Mouse (Mus musculus) frontal cortex, postnatal 36 days (tissue): ENCODE measurements around the gene Abca16.

Experiments
- DNase-seq, 2 experiments: peaks; one replicate each; pipeline ENCODE4 v3.0.0; 2022; ENCODE audit warnings: low spot score in 2 of 2

The Abca16 gene

DNA sequence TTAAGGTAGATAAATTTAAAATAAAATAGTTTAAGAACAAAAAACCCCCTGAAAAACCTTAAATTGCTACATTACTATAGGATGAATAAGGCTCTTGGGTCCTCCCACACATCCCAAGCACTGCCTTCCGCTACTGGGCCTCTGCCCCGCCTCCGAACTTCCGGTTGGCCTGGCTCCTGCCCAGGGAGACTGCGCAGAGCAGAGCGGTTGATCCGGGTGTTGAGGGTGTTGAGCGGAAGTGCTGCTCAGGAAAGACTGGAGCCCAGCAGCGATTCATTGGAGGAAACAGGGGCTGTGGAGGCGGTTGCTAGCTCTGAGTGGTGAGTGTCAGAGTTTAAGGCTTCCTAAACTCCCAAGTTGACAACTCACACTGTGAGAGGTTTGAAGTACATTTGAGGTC lies at the start of gene Abca16:
Gene Abca16, plus strand, starts transcription at position 201 of the 400 bp plus-strand sequence.
- DNase-seq: no peak

DNA sequence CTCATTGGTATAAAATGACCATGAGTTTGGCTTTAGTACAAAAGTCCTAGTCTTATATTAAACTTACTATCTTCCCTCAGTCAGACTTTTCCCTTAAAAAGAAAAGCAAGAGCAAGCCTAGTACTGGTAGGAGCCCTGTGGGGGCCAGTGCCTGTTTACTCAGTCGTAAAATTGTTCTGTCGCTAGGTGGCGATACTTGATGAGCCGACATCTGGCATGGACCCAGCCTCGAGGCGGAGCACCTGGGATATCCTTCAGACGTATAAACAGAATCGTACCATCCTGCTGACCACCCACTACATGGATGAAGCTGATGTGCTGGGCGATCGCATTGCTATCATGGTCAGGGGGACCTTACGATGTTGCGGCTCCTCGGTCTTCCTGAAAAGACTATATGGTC lies 48.3 kb upstream of the Abca16 start:
- no peak for DNase-seq

- DNase-seq: no peak
Measured at GRCm38 (mm10) chr7:120412391-120412790, 2.9 kb downstream of the Abca16 start.

DNA sequence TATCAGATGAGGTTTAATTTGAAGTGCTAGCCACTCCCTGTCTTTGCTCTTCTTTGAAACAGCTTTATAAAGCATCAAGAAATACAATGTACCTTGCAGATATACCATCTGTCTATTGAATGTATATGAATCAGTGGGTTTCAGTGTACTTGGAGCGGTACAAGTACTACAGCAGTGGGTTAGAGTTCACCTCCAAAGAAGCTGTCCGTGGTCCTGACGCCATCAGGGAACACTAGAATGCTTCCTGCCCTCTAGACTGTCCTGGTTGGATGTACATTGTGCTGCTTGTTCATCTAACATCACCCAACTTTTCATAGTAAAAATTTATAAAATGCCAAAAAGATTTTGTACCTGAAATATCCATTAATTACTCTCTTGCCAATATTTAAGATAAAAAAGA lies 17.2 kb downstream of the Abca16 start:
- no peak for DNase-seq

- DNase-seq: no peak
Measured at GRCm38 (mm10) chr7:120431464-120431863, 22.0 kb downstream of the Abca16 start.

DNA sequence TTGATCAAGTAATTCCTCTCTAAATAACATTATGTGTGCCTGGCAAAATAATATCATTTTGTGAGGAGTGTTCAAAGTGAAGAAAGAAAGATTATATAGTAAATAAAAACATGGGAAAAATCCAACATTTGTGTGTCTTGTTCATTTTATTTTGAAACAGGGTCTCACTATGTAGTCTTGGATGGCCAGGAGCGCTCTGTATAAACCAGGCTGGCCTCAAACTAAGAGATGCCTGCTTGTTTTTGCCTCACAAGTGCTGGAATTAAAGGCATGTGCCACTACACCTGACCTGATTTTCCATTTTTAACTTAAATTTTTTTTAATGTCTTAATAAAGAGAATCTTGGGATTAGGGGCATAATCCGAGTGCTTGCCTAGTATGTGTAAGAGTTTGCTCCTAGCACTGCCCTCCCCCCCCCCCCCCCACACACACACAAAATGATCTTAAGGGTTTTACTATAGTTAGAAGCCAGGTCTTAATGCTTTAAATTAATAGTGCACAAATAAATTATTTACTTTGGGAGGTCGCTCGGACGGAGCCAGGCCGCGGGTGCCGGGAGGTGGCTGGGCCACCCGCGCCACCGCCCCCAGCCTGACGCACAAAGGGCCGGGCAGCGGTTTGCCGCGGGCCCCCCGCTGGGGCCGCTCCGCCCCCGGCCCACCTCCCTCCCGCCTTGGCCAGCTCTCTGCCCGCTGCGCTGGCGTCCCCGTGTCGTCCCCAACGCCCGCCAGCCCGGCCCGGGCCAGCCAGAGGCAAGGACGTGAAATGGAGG lies 94.6 kb downstream of the Abca16 start:
- no peak for DNase-seq

- DNase-seq: no peak
Measured at GRCm38 (mm10) chr7:120504663-120504979, 95.2 kb downstream of the Abca16 start.

DNA sequence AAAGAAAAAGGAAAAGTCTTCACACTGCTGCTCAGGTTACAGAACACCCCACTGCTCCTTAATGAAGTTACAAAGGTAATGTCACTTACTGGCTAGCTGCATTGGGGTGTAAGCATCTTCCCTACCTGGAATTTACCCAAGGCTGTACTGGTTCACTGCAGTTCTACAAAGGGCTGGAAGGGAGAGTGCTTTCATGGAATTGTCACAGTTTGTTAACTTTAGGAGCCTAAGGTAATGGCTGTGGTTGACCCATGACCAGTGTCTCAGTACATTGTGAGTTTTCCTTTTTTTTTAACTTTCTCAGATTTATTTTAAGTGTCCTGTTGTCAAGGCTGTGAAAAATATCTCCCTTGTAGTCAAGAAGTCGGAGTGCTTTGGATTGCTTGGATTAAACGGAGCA lies 125.4 kb downstream of the Abca16 start:
- DNase-seq: no peak

DNA sequence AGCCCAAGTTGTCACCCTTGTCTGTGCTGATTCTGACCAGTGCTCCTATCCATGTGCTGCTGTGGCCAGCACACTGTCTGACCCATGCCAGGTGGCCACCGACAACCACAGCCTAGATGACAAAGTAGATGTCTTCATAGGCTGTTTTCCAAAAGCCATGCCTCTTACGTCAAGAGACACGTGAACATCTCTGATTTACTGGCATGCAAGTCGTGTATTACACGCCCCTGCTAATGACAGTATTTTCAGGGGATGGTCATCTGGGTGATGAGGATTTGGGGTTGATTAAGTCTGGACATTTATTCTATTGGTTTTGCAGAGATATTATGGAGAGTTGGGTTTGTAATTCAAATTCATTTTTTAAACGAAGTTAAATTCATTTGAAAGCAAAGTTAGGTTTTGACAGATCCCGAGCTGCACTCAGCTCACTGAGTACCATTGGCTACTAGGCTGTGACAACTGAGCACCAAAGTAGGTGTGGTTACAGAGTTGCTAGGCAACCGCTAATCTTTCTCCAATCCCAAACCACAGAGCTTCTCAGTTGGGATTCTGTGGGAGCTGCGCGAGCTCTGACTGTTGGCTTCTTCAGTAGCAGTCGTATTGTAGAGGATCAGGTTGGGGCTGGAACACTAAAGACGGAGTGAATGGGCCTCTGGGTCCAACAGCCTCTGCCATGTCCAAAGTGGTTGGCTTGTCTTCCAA lies 143.2 kb downstream of the Abca16 start:
- peak; percentile 3 to 4 for DNase-seq

- DNase-seq: no peak
Measured at GRCm38 (mm10) chr7:120553181-120553551, 143.7 kb downstream of the Abca16 start.

DNA sequence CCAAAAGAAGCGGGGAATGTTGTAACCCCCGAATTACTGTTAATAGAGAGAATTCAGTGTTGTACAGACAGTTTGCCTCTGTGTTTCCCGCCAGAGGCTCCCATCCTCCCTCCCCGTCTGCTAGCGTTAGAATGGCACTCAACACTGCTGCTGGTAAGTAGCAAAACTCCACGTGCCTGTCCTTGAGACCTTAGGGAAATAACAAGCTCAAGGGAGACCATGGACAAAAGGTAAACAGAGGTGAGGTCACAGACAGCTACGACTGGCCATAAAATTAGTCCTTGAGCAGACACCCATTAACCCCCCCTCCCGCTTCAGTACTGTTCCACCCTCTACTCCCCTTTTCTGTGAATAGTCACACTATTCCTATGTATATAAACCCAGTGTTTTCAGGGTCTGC lies 157.9 kb downstream of the Abca16 start:
- DNase-seq: no peak

- no peak for DNase-seq
Measured at GRCm38 (mm10) chr7:120576520-120576919, 167.1 kb downstream of the Abca16 start.
